Mouse (Mus musculus) liver, postnatal 0 days (tissue): ENCODE results near the gene Pmvk. TPM values are rescaled to one million over a fixed set of nuclear protein-coding genes. Genes with fewer than 3 reads are reported as not detected.
A peak's percentile ranks its signal among the peaks of the same experiment; 100 is the strongest.

ENCODE experiments used
- ATAC-seq: fragments of 200-750 bp; cut with Nextera tagmentation; 2 replicates; pipeline ENCODE4 v1.8.0; 2017; ENCODE audit warnings: mild to moderate bottlenecking, moderate library complexity
- DNase-seq: peaks from one replicate; pipeline ENCODE4 v3.0.0-alpha.2; 2016
- H3K27ac ChIP-seq: fragments of 300-500 bp; sonication (generic); 2 replicates; pipeline ENCODE4 v1.5.1; 2014; ENCODE audit warnings: antibody characterized with exemption, moderate library complexity, mild to moderate bottlenecking, low read depth
- H3K27me3 ChIP-seq: fragments of 300-500 bp; sonication (generic); 2 replicates; pipeline ENCODE4 v1.6.1; 2014; ENCODE audit warnings: low read length, control low read depth, mixed read lengths; ENCODE audit not compliant: insufficient read depth
- H3K36me3 ChIP-seq: fragments of 300-500 bp; sonication (generic); replicated peaks from 2 replicates; pipeline ENCODE4 v1.6.1; 2014; ENCODE audit warnings: mild to moderate bottlenecking, control low read depth, low read length, moderate library complexity, mixed read lengths; ENCODE audit not compliant: insufficient read depth
- H3K4me1 ChIP-seq: fragments of 300-500 bp; sonication (generic); 2 replicates; pipeline ENCODE4 v1.6.1; 2014; ENCODE audit warnings: antibody characterized with exemption, mild to moderate bottlenecking, control low read depth; ENCODE audit not compliant: insufficient read depth
- H3K4me2 ChIP-seq: fragments of 300-500 bp; sonication (generic); 2 replicates; pipeline ENCODE4 v1.6.1; 2014; ENCODE audit warnings: low read depth, mild to moderate bottlenecking, low read length, moderate library complexity, mixed read lengths
- H3K4me3 ChIP-seq: fragments of 300-500 bp; sonication (generic); 2 replicates; pipeline ENCODE4 v1.5.1; 2014; ENCODE audit warnings: low read depth, low read length
- H3K9ac ChIP-seq: fragments of 300-500 bp; sonication (generic); replicated peaks from 2 replicates; pipeline ENCODE4 v1.6.1; 2014; ENCODE audit warnings: mild to moderate bottlenecking, moderate library complexity
- H3K9me3 ChIP-seq: fragments of 300-500 bp; sonication (generic); 2 replicates; pipeline ENCODE4 v1.6.1; 2016; ENCODE audit warnings: mild to moderate bottlenecking, control low read depth, low read length, mixed read lengths
- CTCF ChIP-seq: sonication (generic); IDR thresholded peaks from 2 replicates; pipeline ENCODE4 v1.5.1; 2016; ENCODE audit warnings: antibody characterized with exemption, low read depth
- EP300 ChIP-seq: IDR thresholded peaks from 2 replicates; pipeline ENCODE4 v1.6.1; 2016; ENCODE audit warnings: antibody characterized with exemption, low read depth, mild to moderate bottlenecking
- WGBS: fragments of 180-500 bp; shearing (Covaris S2); extraction: QIAGEN DNeasy Blood & Tissue Kit; methylation state at CpG from one replicate; pipeline ENCODE4 v1.1.7; 2014; ENCODE audit not compliant: insufficient replicate concordance; 5-methylcytosine and 5-hydroxymethylcytosine counted together
- polyA plus RNA-seq: library from polyadenylated mRNA; unstranded; fragments of >200 nt; fragmentation: Nextera tagmentation; extraction: Ambion mirVana; gene quantifications from 2 replicates; pipeline ENCODE4 v1.2.1, GENCODE M21; 2015

Gene Pmvk
- polyA plus RNA-seq, 1 experiment from 2014 or later: 13.8 TPM

- TF ChIP-seq CTCF (no peak), EP300 (no peak)
- Histone ChIP-seq H3K27ac (no peak overlapping the region), H3K4me2 (peak overlapping the region; percentile 96; the same call in 1 of the 2 replicates), H3K27me3 (no peaks in the 10 kb centered on the region), H3K36me3 (peaks cover 27% of the 10 kb centered on the region), H3K9me3 (no peaks in the 10 kb centered on the region), H3K9ac (no peak overlapping the region), H3K4me1 (peaks cover 28% of the 10 kb centered on the region), H3K4me3 (no peak overlapping the region)
- DNase-seq (no peak), ATAC-seq (no peak)
- WGBS: 97% methylated on average over 8 of the region's 8 CpGs
These were observed 38.2 kb upstream of the Pmvk start for GRCm38 (mm10) chr3:89416158-89416557.

- 16% methylated on average over 2 of the region's 2 CpGs for WGBS
- peak overlapping the region; percentile 67 for H3K4me3 ChIP-seq
- H3K27me3 ChIP-seq: no peaks in the 10 kb centered on the region
- H3K9me3 ChIP-seq: no peaks in the 10 kb centered on the region
- no peak for TF ChIP-seq EP300
- no peak for TF ChIP-seq CTCF
- H3K27ac ChIP-seq: peak overlapping the region; percentile 97; the same call in 1 of the 2 replicates
- H3K36me3 ChIP-seq: peaks cover 27% of the 10 kb centered on the region
- DNase-seq (no peak), ATAC-seq (no peak)
- H3K9ac ChIP-seq: peak overlapping the region; percentile 73
- peak overlapping the region; percentile 96 for H3K4me2 ChIP-seq
- H3K4me1 ChIP-seq: peaks cover 35% of the 10 kb centered on the region
These were observed 37.2 kb upstream of the Pmvk start for GRCm38 (mm10) chr3:89417131-89417530.

GRCm38 (mm10) chr3:89417840-89418169, 36.5 kb upstream of the Pmvk start:
- whole genome bisulfite sequencing: under 1% methylated on average over 20 of the region's 20 CpGs
- peak; percentile 11 for ATAC-seq

GRCm38 (mm10) chr3:89418170-89418860, 36.0 kb upstream of the Pmvk start, which contains the start of the genes Cks1b and Shc1:
Gene Cks1b, minus strand, starts transcription at chr3:89418383.
Gene Shc1, plus strand, starts transcription at chr3:89418443.
- TF ChIP-seq CTCF (no peak), EP300 (no peak)
- Histone ChIP-seq H3K9ac (peak within 1 kb of the TSS; percentile 73), H3K27me3 (no peaks in the 10 kb centered on the region), H3K4me3 (peak within 1 kb of the TSS; percentile 67), H3K4me1 (peaks cover 43% of the 10 kb centered on the region), H3K36me3 (peaks cover 29% of the 10 kb centered on the region), H3K9me3 (no peaks in the 10 kb centered on the region), H3K27ac (peak within 1 kb of the TSS; percentile 97), H3K4me2 (peak within 1 kb of the TSS; percentile 96)
- ATAC-seq (peak; percentile 93), DNase-seq (peak; percentile 94)
- WGBS: under 1% methylated on average over 39 of the region's 39 CpGs

More at GRCm38 (mm10) chr3:89417840-89418169, 36.5 kb upstream of the Pmvk start:
- Histone ChIP-seq H3K4me2 (peak overlapping the region; percentile 96), H3K27ac (peak overlapping the region; percentile 97), H3K36me3 (peaks cover 27% of the 10 kb centered on the region), H3K4me1 (peaks cover 39% of the 10 kb centered on the region), H3K9me3 (no peaks in the 10 kb centered on the region), H3K4me3 (peak overlapping the region; percentile 67), H3K27me3 (no peaks in the 10 kb centered on the region), H3K9ac (peak overlapping the region; percentile 73)
- 0 out of 2 replicates have a peak, but pooled peaks have one; percentile 3 for TF ChIP-seq EP300
- no peak for TF ChIP-seq CTCF
- DNase-seq: no peak

- H3K4me3 ChIP-seq: peak overlapping the region; percentile 67
- WGBS: 0% methylated on average over 16 of the region's 16 CpGs
- peaks cover 47% of the 10 kb centered on the region for H3K4me1 ChIP-seq
- peak overlapping the region; percentile 96 for H3K4me2 ChIP-seq
- DNase-seq (peak; percentile 88), ATAC-seq (peak; percentile 44)
- no peak for TF ChIP-seq EP300
- TF ChIP-seq CTCF: no peak
- peaks cover 32% of the 10 kb centered on the region for H3K36me3 ChIP-seq
- peak overlapping the region; percentile 73 for H3K9ac ChIP-seq
- H3K27ac ChIP-seq: peak overlapping the region; percentile 97
- H3K9me3 ChIP-seq: no peaks in the 10 kb centered on the region
- no peaks in the 10 kb centered on the region for H3K27me3 ChIP-seq
These were observed 35.5 kb upstream of the Pmvk start for GRCm38 (mm10) chr3:89418861-89419250.

GRCm38 (mm10) chr3:89419571-89419970, 34.8 kb upstream of the Pmvk start:
- Histone ChIP-seq H3K4me3 (peak overlapping the region; percentile 67), H3K4me1 (peaks cover 54% of the 10 kb centered on the region), H3K27me3 (no peaks in the 10 kb centered on the region), H3K9me3 (no peaks in the 10 kb centered on the region), H3K27ac (peak overlapping the region; percentile 97), H3K36me3 (peaks cover 30% of the 10 kb centered on the region), H3K9ac (peak overlapping the region; percentile 73), H3K4me2 (peak overlapping the region; percentile 96)
- 6% methylated on average over 9 of the region's 9 CpGs for WGBS
- TF ChIP-seq CTCF (no peak), EP300 (no peak)
- DNase-seq (peak; percentile 56), ATAC-seq (no peak)
